Mouse (Mus musculus) myocyte (in vitro differentiated cells): Measurements from ENCODE around the gene Prcp.
"Not testable (repeated sequence)": the region's sequence is repeated elsewhere in the genome, so short reads cannot be mapped to it uniquely, and the experiment has no call there.

ENCODE experiments used
- CEBPB ChIP-seq: IDR thresholded peaks from 2 replicates; pipeline ENCODE4 v1.6.1; 2011; ENCODE audit warnings: mild to moderate bottlenecking, moderate library complexity; ENCODE audit not compliant: poor library complexity, insufficient read depth, severe bottlenecking
- E2F4 ChIP-seq: IDR thresholded peaks from one replicate; pipeline ENCODE4 v1.6.1; 2011; ENCODE audit warnings: mild to moderate bottlenecking, control low read depth, moderate library complexity; ENCODE audit not compliant: insufficient read depth
- MYOD1 ChIP-seq, 3 experiments: IDR thresholded peaks; one replicate each; pipeline ENCODE4 v1.6.1; 2011; ENCODE audit warnings: control low read depth in 2 of 3, low read depth in 2 of 3, mild to moderate bottlenecking in 2 of 3, moderate library complexity in 1 of 3; ENCODE audit not compliant: insufficient read length in 2 of 3, control insufficient read depth in 1 of 3
- POLR2A ChIP-seq: IDR thresholded peaks from one replicate; pipeline ENCODE4 v1.6.1; 2011; ENCODE audit warnings: low read depth, mild to moderate bottlenecking, control low read depth, moderate library complexity; ENCODE audit not compliant: insufficient read length
- REST ChIP-seq: IDR thresholded peaks from one replicate; pipeline ENCODE4 v1.6.1; 2011; ENCODE audit warnings: mild to moderate bottlenecking, control low read depth, moderate library complexity; ENCODE audit not compliant: insufficient read depth, insufficient read length
- SRF ChIP-seq: IDR thresholded peaks from one replicate; pipeline ENCODE4 v1.6.1; 2011; ENCODE audit warnings: low read depth; ENCODE audit not compliant: control insufficient read depth, insufficient read length
- TCF12 ChIP-seq: IDR thresholded peaks from one replicate; pipeline ENCODE4 v1.6.1; 2011; ENCODE audit warnings: mild to moderate bottlenecking, control low read depth; ENCODE audit not compliant: poor library complexity, insufficient read depth, severe bottlenecking
- USF1 ChIP-seq: IDR thresholded peaks from one replicate; pipeline ENCODE4 v1.6.1; 2011; ENCODE audit warnings: low read depth, mild to moderate bottlenecking, control low read depth, moderate library complexity

DNA sequence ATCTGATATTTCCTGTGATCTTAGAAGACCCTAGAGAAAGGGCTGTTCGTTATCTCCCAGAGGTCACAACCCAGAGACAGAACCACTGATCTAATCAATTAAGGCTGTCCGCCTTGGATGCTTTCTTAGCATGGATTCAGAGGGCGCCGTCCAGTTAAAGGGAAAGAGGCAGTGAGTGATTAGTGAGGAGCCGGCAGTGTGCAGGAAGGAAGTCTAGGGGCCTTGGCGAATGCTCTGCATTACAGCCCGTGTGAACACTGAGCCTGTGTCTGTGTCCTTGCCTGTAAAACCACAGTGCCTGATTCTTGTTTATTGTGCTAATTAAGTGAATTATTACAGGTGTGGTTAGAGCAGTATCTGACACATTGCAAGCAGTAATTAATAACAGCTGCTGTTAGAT is 30.0 kb downstream of the Prcp start:
- not testable (repeated sequence) for TF ChIP-seq TCF12; POLR2A; E2F4; MYOD1 (IDR thresholded peaks at IDR 0.05; ENCODE audit: control insufficient read depth in 1 of 3, insufficient read length in 2 of 3, low read depth in 2 of 3); CEBPB; USF1; SRF; REST
